Mouse (Mus musculus) spleen, adult 2 months (tissue): ENCODE data around the gene Brsk2. TPM values are rescaled to one million over a fixed set of nuclear protein-coding genes. Genes with fewer than 3 reads are reported as not detected.
A peak's percentile ranks its signal among the peaks of the same experiment; 100 is the strongest.
"Not testable (repeated sequence)": the region's sequence is repeated elsewhere in the genome, so short reads cannot be mapped to it uniquely, and the experiment has no call there.

ENCODE experiments used
- DNase-seq, 2 experiments: peaks; one replicate each; pipeline versions ENCODE4 v3.0.0 to v3.0.0-alpha.2; 2012 to 2021; ENCODE audit warnings: low spot score in 2 of 2, low read depth in 1 of 2
- H3K27ac ChIP-seq: fragments of 200-500 bp; 2 replicates; pipeline ENCODE4 v1.5.1; 2012; ENCODE audit warnings: low read length, inconsistent platforms; ENCODE audit not compliant: insufficient read depth
- H3K27me3 ChIP-seq: fragments of 200-500 bp; 2 replicates; pipeline ENCODE4 v1.6.1; 2012; ENCODE audit warnings: mild to moderate bottlenecking, moderate library complexity, low read length, inconsistent platforms; ENCODE audit not compliant: control insufficient read depth, insufficient read depth
- H3K36me3 ChIP-seq: fragments of 200-500 bp; 2 replicates; pipeline ENCODE4 v1.6.1; 2012; ENCODE audit warnings: mild to moderate bottlenecking, low read length, inconsistent platforms; ENCODE audit not compliant: control insufficient read depth, insufficient read depth
- H3K4me1 ChIP-seq: fragments of 200-500 bp; 2 replicates; pipeline ENCODE4 v1.6.1; 2011; ENCODE audit warnings: inconsistent platforms; ENCODE audit not compliant: control insufficient read depth, insufficient read depth, insufficient read length
- H3K4me3 ChIP-seq: fragments of 200-500 bp; 2 replicates; pipeline ENCODE4 v1.5.1; 2011; ENCODE audit warnings: mild to moderate bottlenecking, inconsistent platforms; ENCODE audit not compliant: insufficient read depth, insufficient read length; ENCODE audit errors: extremely low read depth
- CTCF ChIP-seq: fragments of 200-500 bp; IDR thresholded peaks from 2 replicates; pipeline ENCODE4 v1.5.1; 2011; ENCODE audit warnings: mild to moderate bottlenecking, inconsistent platforms; ENCODE audit not compliant: insufficient read depth, insufficient read length, insufficient replicate concordance; ENCODE audit errors: extremely low read depth
- POLR2A ChIP-seq: fragments of 200-500 bp; IDR thresholded peaks from 2 replicates; pipeline ENCODE4 v1.6.1; 2011; ENCODE audit warnings: low read depth, low read length, inconsistent platforms
- WGBS: fragments of 180-500 bp; shearing (Covaris S2); methylation state at CpG from one replicate; pipeline ENCODE4 v1.1.7; 2018; 5-methylcytosine and 5-hydroxymethylcytosine counted together
- polyA plus RNA-seq: library from polyadenylated mRNA; depleted of rRNA; stranded (reverse); fragments of >200 nt; gene quantifications from 2 replicates; pipeline ENCODE4 v1.2.3, GENCODE M21; 2012; rRNA removed

Gene Brsk2
- 0.67 and 1.6 TPM in 2 replicates for polyA plus RNA-seq

GRCm38 (mm10) chr7:141948906-141949798, at the start of gene Brsk2:
Gene Brsk2, plus strand, starts transcription at chr7:141949751.
- Histone ChIP-seq H3K36me3 (no peaks in the 10 kb centered on the region), H3K27ac (no peak within 1 kb of the TSS), H3K4me1 (peaks cover 4% of the 10 kb centered on the region; the same call in 1 of the 2 replicates), H3K4me3 (peak within 1 kb of the TSS; percentile 35; the same call in 1 of the 2 replicates), H3K27me3 (peaks cover 18% of the 10 kb centered on the region)
- DNase-seq = peak; percentile 43 to 77
- TF ChIP-seq POLR2A (no peak), CTCF (no peak)
- WGBS = 3% methylated on average over 55 of the region's 55 CpGs

DNA sequence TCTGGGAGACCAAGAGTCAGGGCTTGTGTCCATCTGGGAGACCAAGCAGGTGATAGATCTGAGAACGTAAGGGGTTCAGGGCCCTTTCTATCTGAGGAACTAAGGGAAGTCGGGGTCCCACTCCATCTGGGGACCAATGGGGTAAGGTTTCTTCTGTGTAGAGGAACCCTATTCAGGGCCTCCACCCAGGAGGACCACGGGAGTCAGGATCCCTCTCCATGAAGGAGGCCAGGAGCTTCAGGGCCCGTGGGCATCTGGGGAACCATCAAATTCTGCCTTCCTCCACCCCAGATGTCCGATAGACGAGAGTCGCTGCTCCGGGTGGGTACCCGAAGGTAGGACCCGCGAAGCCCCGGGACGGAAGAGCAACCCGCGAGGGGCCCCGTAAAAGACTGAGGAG, 47.7 kb upstream of the Brsk2 start:
- Histone ChIP-seq H3K36me3 (no peaks in the 10 kb centered on the region), H3K4me3 (peak overlapping the region; percentile 82), H3K27me3 (no peaks in the 10 kb centered on the region), H3K27ac (peak overlapping the region; percentile 50), H3K4me1 (peaks cover 10% of the 10 kb centered on the region; the same call in 1 of the 2 replicates)
- WGBS = under 1% methylated on average over 16 of the region's 16 CpGs
- TF ChIP-seq POLR2A = no peak
- no peak for TF ChIP-seq CTCF
- DNase-seq = no peak

GRCm38 (mm10) chr7:141902269-141902729, 47.3 kb upstream of the Brsk2 start:
- peak; percentile 97 to 100 for DNase-seq
- no peaks in the 10 kb centered on the region for H3K27me3 ChIP-seq
- TF ChIP-seq CTCF (no peak), POLR2A (peak; percentile 73)
- H3K4me3 ChIP-seq = peak overlapping the region; percentile 82
- WGBS = under 1% methylated on average over 44 of the region's 44 CpGs
- H3K36me3 ChIP-seq = no peaks in the 10 kb centered on the region
- peaks cover 10% of the 10 kb centered on the region; the same call in 1 of the 2 replicates for H3K4me1 ChIP-seq
- H3K27ac ChIP-seq = peak overlapping the region; percentile 50

DNA sequence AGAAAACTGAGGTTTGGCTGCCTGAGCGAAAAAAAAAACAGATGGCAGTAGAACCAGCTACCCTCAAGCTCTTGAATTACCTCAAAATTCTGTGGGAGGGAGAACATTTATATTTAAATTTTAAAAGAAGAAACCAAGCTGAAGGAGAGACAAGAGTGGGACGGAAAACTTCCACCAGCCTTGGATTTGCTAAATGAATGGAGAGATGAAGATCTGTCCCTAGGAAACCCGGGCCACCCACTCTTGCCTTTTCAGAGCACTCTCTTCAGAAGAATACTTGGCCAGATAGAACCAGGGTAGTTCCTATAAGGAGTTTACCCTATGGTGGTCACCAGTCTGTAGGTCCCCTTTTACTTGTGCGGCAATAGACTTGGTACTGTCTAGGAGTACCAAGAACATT, 46.8 kb upstream of the Brsk2 start:
- TF ChIP-seq POLR2A = no peak
- no peak for TF ChIP-seq CTCF
- Histone ChIP-seq H3K4me3 (peak overlapping the region; percentile 56; the same call in 1 of the 2 replicates), H3K27me3 (no peaks in the 10 kb centered on the region), H3K4me1 (peaks cover 10% of the 10 kb centered on the region; the same call in 1 of the 2 replicates), H3K36me3 (no peaks in the 10 kb centered on the region), H3K27ac (no peak overlapping the region)
- DNase-seq = no peak
- WGBS = 85% methylated on average over 4 of the region's 4 CpGs

DNA sequence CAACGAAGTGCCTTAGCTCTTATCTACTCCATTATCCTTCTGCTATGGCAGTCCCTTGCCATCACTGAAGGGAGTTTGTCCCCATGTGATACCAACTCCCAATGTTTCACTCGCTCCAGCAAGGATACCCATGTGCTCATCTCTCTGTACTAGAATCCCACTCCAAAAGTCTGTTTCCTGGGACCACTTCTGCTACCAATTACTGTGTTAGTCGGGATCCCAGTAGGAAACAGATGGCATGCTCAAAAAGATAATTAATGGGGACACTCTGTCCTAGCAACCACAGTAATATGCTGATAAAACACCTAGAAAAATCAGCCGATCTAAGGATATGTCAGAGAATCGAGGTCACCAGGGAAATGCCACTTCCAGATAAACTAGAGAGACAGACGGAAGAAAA, 41.0 kb upstream of the Brsk2 start:
- H3K36me3 ChIP-seq = no peaks in the 10 kb centered on the region
- no peak for TF ChIP-seq CTCF
- TF ChIP-seq POLR2A = no peak
- H3K4me3 ChIP-seq = no peak overlapping the region
- no peak for DNase-seq
- no peak overlapping the region for H3K27ac ChIP-seq
- WGBS = 78% methylated on average over 6 of the region's 6 CpGs
- H3K27me3 ChIP-seq = no peaks in the 10 kb centered on the region
- H3K4me1 ChIP-seq = no peaks in the 10 kb centered on the region

DNA sequence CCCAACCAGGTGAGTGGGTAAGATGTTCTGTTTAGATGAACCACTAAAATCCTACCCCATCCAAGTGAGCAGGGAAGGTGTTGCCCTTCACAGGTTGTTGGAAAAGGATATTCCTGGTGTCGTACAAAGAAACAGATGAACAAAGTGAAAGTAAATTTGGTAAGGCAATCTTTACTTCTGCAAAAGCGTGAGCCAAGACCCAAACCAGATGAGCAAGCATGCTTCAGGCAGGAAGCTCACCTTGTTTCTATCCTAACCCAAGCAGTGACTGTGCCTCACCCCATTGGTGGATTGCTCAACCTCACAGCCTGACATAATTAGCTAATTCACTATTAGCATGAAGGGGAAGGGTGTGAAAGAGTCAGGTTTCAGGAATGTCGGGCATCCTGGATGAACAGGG, 38.2 kb upstream of the Brsk2 start:
- no peak for DNase-seq
- H3K4me1 ChIP-seq = no peaks in the 10 kb centered on the region
- no peak overlapping the region for H3K27ac ChIP-seq
- no peaks in the 10 kb centered on the region for H3K27me3 ChIP-seq
- no peak overlapping the region for H3K4me3 ChIP-seq
- 45% methylated on average over 3 of the region's 3 CpGs for WGBS
- TF ChIP-seq CTCF (no peak), POLR2A (no peak)
- H3K36me3 ChIP-seq = no peaks in the 10 kb centered on the region

- H3K27ac ChIP-seq = no peak within 1 kb of the TSS
- WGBS = 89% methylated on average over 2 of the region's 2 CpGs
- no peak for TF ChIP-seq CTCF
- H3K36me3 ChIP-seq = no peaks in the 10 kb centered on the region
- H3K27me3 ChIP-seq = no peaks in the 10 kb centered on the region
- DNase-seq = no peak
- no peaks in the 10 kb centered on the region for H3K4me1 ChIP-seq
- no peak within 1 kb of the TSS for H3K4me3 ChIP-seq
These were observed 31.1 kb upstream of the Brsk2 start, which contains the start of gene Tollip for GRCm38 (mm10) chr7:141918407-141918806. Gene Tollip, minus strand, starts transcription at chr7:141918507.

- WGBS = 94% methylated on average over 17 of the region's 17 CpGs
- not testable (repeated sequence) for DNase-seq
These were observed 25.4 kb upstream of the Brsk2 start for GRCm38 (mm10) chr7:141924121-141924520.

More at GRCm38 (mm10) chr7:141924121-141924520, 25.4 kb upstream of the Brsk2 start:
- H3K4me3 ChIP-seq, H3K36me3 ChIP-seq, H3K4me1 ChIP-seq, H3K27ac ChIP-seq, H3K27me3 ChIP-seq: not testable (repeated sequence)
